Mouse (Mus musculus) hindbrain, embryonic 16.5 days (tissue): ENCODE data around the gene Wdr82. TPM values are rescaled to one million over a fixed set of nuclear protein-coding genes. Genes with fewer than 3 reads are reported as not detected.

Experiments used
- ATAC-seq: fragments of 200-750 bp; cut with Nextera tagmentation; 2 replicates; pipeline ENCODE4 v1.8.0; 2017; ENCODE audit warnings: moderate TSS enrichment, moderate library complexity
- H3K27ac ChIP-seq: fragments of 300-500 bp; sonication (generic); 2 replicates; pipeline ENCODE4 v1.5.1; 2014; ENCODE audit warnings: low read depth, mild to moderate bottlenecking, control low read depth, low read length, moderate library complexity
- H3K27me3 ChIP-seq: fragments of 300-500 bp; sonication (generic); replicated peaks from 2 replicates; pipeline ENCODE4 v1.6.1; 2014; ENCODE audit warnings: low read length; ENCODE audit not compliant: control insufficient read depth, insufficient read depth
- H3K36me3 ChIP-seq: fragments of 300-500 bp; sonication (generic); 2 replicates; pipeline ENCODE4 v1.6.1; 2014; ENCODE audit warnings: mild to moderate bottlenecking, low read length, moderate library complexity, mixed read lengths; ENCODE audit not compliant: control insufficient read depth, insufficient read depth
- H3K4me1 ChIP-seq: fragments of 300-500 bp; sonication (generic); 2 replicates; pipeline ENCODE4 v1.6.1; 2014; ENCODE audit warnings: low read depth, low read length; ENCODE audit not compliant: control insufficient read depth, insufficient read depth
- H3K4me2 ChIP-seq: fragments of 300-500 bp; sonication (generic); 2 replicates; pipeline ENCODE4 v1.6.1; 2014; ENCODE audit warnings: mild to moderate bottlenecking, low read length, control low read depth, moderate library complexity
- H3K4me3 ChIP-seq: fragments of 300-500 bp; sonication (generic); 2 replicates; pipeline ENCODE4 v1.5.1; 2014; ENCODE audit warnings: mild to moderate bottlenecking, low read length, control low read depth, moderate library complexity
- H3K9ac ChIP-seq: fragments of 300-500 bp; sonication (generic); 2 replicates; pipeline ENCODE4 v1.6.1; 2014; ENCODE audit warnings: low read depth, mild to moderate bottlenecking, control low read depth, low read length, moderate library complexity
- H3K9me3 ChIP-seq: fragments of 300-500 bp; sonication (generic); 2 replicates; pipeline ENCODE4 v1.6.1; 2014; ENCODE audit warnings: mild to moderate bottlenecking, low read length, moderate library complexity; ENCODE audit not compliant: control insufficient read depth
- WGBS: fragments of 180-500 bp; shearing (Covaris S2); extraction: QIAGEN DNeasy Blood & Tissue Kit; methylation state at CpG from one replicate; pipeline ENCODE4 v1.1.7; 2014; 5-methylcytosine and 5-hydroxymethylcytosine counted together
- polyA plus RNA-seq: library from polyadenylated mRNA; unstranded; fragments of >200 nt; fragmentation: Nextera tagmentation; extraction: Ambion mirVana; gene quantifications from 2 replicates; pipeline ENCODE4 v1.2.1, GENCODE M21; 2015

Gene Wdr82
- polyA plus RNA-seq, 1 experiment from 2014 or later: 26.7 TPM

GRCm38 (mm10) chr9:106183996-106184395 is 13.3 kb downstream of the Wdr82 start:
- Histone ChIP-seq H3K4me1 (no peaks in the 10 kb centered on the region), H3K27me3 (no peaks in the 10 kb centered on the region), H3K4me3 (no peak overlapping the region), H3K9ac (no peak overlapping the region), H3K4me2 (no peak overlapping the region), H3K27ac (no peak overlapping the region), H3K9me3 (no peaks in the 10 kb centered on the region), H3K36me3 (peaks cover 64% of the 10 kb centered on the region)
- no peak for ATAC-seq
- 98% methylated on average over 5 of the region's 5 CpGs for WGBS

- no peak overlapping the region for H3K4me2 ChIP-seq
- no peak for ATAC-seq
- peaks cover 45% of the 10 kb centered on the region for H3K36me3 ChIP-seq
- H3K9me3 ChIP-seq: no peaks in the 10 kb centered on the region
- WGBS: 81% methylated on average over 1 of the region's 1 CpGs
- no peaks in the 10 kb centered on the region for H3K27me3 ChIP-seq
- peaks cover 5% of the 10 kb centered on the region; the same call in 1 of the 2 replicates for H3K4me1 ChIP-seq
- H3K9ac ChIP-seq: no peak overlapping the region
- H3K4me3 ChIP-seq: no peak overlapping the region
- no peak overlapping the region for H3K27ac ChIP-seq
These were observed 20.6 kb downstream of the Wdr82 start for GRCm38 (mm10) chr9:106191355-106191754.

- no peak overlapping the region for H3K9ac ChIP-seq
- no peak overlapping the region for H3K4me2 ChIP-seq
- H3K4me3 ChIP-seq: no peak overlapping the region
- H3K27ac ChIP-seq: no peak overlapping the region
- no peaks in the 10 kb centered on the region for H3K27me3 ChIP-seq
- peaks cover 39% of the 10 kb centered on the region for H3K36me3 ChIP-seq
- WGBS: 93% methylated on average over 8 of the region's 8 CpGs
- H3K9me3 ChIP-seq: no peaks in the 10 kb centered on the region
- no peak for ATAC-seq
- H3K4me1 ChIP-seq: peaks cover 5% of the 10 kb centered on the region; the same call in 1 of the 2 replicates
These were observed 21.3 kb downstream of the Wdr82 start for GRCm38 (mm10) chr9:106192024-106192423.

GRCm38 (mm10) chr9:106192998-106193397 is 22.3 kb downstream of the Wdr82 start:
- H3K4me1 ChIP-seq: peaks cover 5% of the 10 kb centered on the region; the same call in 1 of the 2 replicates
- H3K4me2 ChIP-seq: no peak overlapping the region
- H3K9ac ChIP-seq: no peak overlapping the region
- H3K4me3 ChIP-seq: no peak overlapping the region
- ATAC-seq: no peak
- no peaks in the 10 kb centered on the region for H3K9me3 ChIP-seq
- 85% methylated on average over 1 of the region's 1 CpGs for WGBS
- no peaks in the 10 kb centered on the region for H3K27me3 ChIP-seq
- peaks cover 33% of the 10 kb centered on the region for H3K36me3 ChIP-seq
- peak overlapping the region; percentile 12; the same call in 1 of the 2 replicates for H3K27ac ChIP-seq

GRCm38 (mm10) chr9:106193930-106194807 is 23.4 kb downstream of the Wdr82 start:
- Histone ChIP-seq H3K9ac (no peak overlapping the region), H3K4me2 (no peak overlapping the region), H3K27me3 (no peaks in the 10 kb centered on the region), H3K27ac (no peak overlapping the region; the same call in 1 of the 2 replicates), H3K4me3 (no peak overlapping the region), H3K4me1 (peaks cover 6% of the 10 kb centered on the region), H3K9me3 (no peaks in the 10 kb centered on the region), H3K36me3 (peaks cover 23% of the 10 kb centered on the region)
- WGBS: 93% methylated on average over 8 of the region's 8 CpGs
- ATAC-seq: no peak

- ATAC-seq: peak; percentile 61
- 77% methylated on average over 8 of the region's 8 CpGs for WGBS
- H3K9ac ChIP-seq: no peak overlapping the region
- H3K4me2 ChIP-seq: peak overlapping the region; percentile 6; the same call in 1 of the 2 replicates
- H3K27ac ChIP-seq: peak overlapping the region; percentile 53; the same call in 1 of the 2 replicates
- H3K9me3 ChIP-seq: no peaks in the 10 kb centered on the region
- H3K4me3 ChIP-seq: no peak overlapping the region
- peaks cover 8% of the 10 kb centered on the region for H3K36me3 ChIP-seq
- H3K4me1 ChIP-seq: peaks cover 11% of the 10 kb centered on the region
- H3K27me3 ChIP-seq: no peaks in the 10 kb centered on the region
These were observed 25.0 kb downstream of the Wdr82 start for GRCm38 (mm10) chr9:106195693-106196092.

- Histone ChIP-seq H3K4me2 (no peak overlapping the region), H3K36me3 (no peaks in the 10 kb centered on the region), H3K9ac (no peak overlapping the region), H3K4me1 (peaks cover 14% of the 10 kb centered on the region), H3K27ac (no peak overlapping the region), H3K9me3 (no peaks in the 10 kb centered on the region), H3K4me3 (no peak overlapping the region), H3K27me3 (no peaks in the 10 kb centered on the region)
- 90% methylated on average over 3 of the region's 3 CpGs for WGBS
- no peak for ATAC-seq
These were observed 26.5 kb downstream of the Wdr82 start for GRCm38 (mm10) chr9:106197081-106197713.

- Histone ChIP-seq H3K4me3 (no peak overlapping the region), H3K4me2 (no peak overlapping the region), H3K27me3 (no peaks in the 10 kb centered on the region), H3K36me3 (no peaks in the 10 kb centered on the region), H3K9ac (no peak overlapping the region), H3K4me1 (peaks cover 16% of the 10 kb centered on the region), H3K27ac (no peak overlapping the region), H3K9me3 (no peaks in the 10 kb centered on the region)
- ATAC-seq: no peak
- 93% methylated on average over 9 of the region's 9 CpGs for WGBS
These were observed 27.0 kb downstream of the Wdr82 start for GRCm38 (mm10) chr9:106197732-106198131.

GRCm38 (mm10) chr9:106198962-106199458 is 28.3 kb downstream of the Wdr82 start:
- Histone ChIP-seq H3K4me1 (peaks cover 22% of the 10 kb centered on the region), H3K4me3 (peak overlapping the region; percentile 59), H3K36me3 (no peaks in the 10 kb centered on the region), H3K4me2 (peak overlapping the region; percentile 77), H3K27ac (no peak overlapping the region; the same call in 1 of the 2 replicates), H3K9me3 (no peaks in the 10 kb centered on the region), H3K27me3 (no peaks in the 10 kb centered on the region), H3K9ac (peak overlapping the region; percentile 77)
- peak; percentile 24 for ATAC-seq
- WGBS: under 1% methylated on average over 40 of the region's 51 CpGs
